Mouse (Mus musculus) forebrain, embryonic 10.5 days (tissue): ENCODE results near the gene Lmbrd2. TPM values are rescaled to one million over a fixed set of nuclear protein-coding genes. Genes with fewer than 3 reads are reported as not detected.
A peak's percentile ranks its signal among the peaks of the same experiment; 100 is the strongest.

Source experiments
- DNase-seq: peaks from one replicate; pipeline ENCODE4 v3.0.0-alpha.2; 2017; ENCODE audit warnings: low spot score; ENCODE audit errors: extremely low spot score
- H3K27ac ChIP-seq: fragments of 300-500 bp; sonication (generic); 2 replicates; pipeline ENCODE4 v1.5.1; 2016; ENCODE audit warnings: mild to moderate bottlenecking
- H3K27me3 ChIP-seq: fragments of 300-500 bp; sonication (generic); 2 replicates; pipeline ENCODE4 v1.6.1; 2016; ENCODE audit warnings: mild to moderate bottlenecking; ENCODE audit not compliant: poor library complexity, severe bottlenecking
- H3K36me3 ChIP-seq: fragments of 300-500 bp; sonication (generic); replicated peaks from 2 replicates; pipeline ENCODE4 v1.6.1; 2016; ENCODE audit warnings: mild to moderate bottlenecking, moderate library complexity
- H3K4me1 ChIP-seq: fragments of 300-500 bp; sonication (generic); 2 replicates; pipeline ENCODE4 v1.6.1; 2016
- H3K4me3 ChIP-seq: fragments of 300-500 bp; sonication (generic); 2 replicates; pipeline ENCODE4 v1.5.1; 2016; ENCODE audit warnings: mild to moderate bottlenecking, moderate library complexity
- H3K9me3 ChIP-seq: fragments of 300-500 bp; sonication (generic); 2 replicates; pipeline ENCODE4 v1.6.1; 2016; ENCODE audit warnings: mild to moderate bottlenecking, moderate library complexity
- WGBS: fragments of 180-500 bp; shearing (Covaris S2); methylation state at CpG from one replicate; pipeline ENCODE4 v1.1.7; 2016; 5-methylcytosine and 5-hydroxymethylcytosine counted together
- polyA plus RNA-seq: library from polyadenylated mRNA; unstranded; fragments of >200 nt; fragmentation: Nextera tagmentation; extraction: Ambion mirVana; gene quantifications from 2 replicates; pipeline ENCODE4 v1.2.1, GENCODE M21; 2016

Lmbrd2 gene
- polyA plus RNA-seq, 1 experiment from 2014 or later = 2.2 TPM

- no peaks in the 10 kb centered on the region for H3K27me3 ChIP-seq
- H3K9me3 ChIP-seq = no peaks in the 10 kb centered on the region
- H3K4me1 ChIP-seq = no peaks in the 10 kb centered on the region
- 95% methylated on average over 4 of the region's 4 CpGs for WGBS
- H3K36me3 ChIP-seq = peaks cover 100% of the 10 kb centered on the region
- H3K27ac ChIP-seq = no peak overlapping the region
- H3K4me3 ChIP-seq = no peak overlapping the region
- DNase-seq = peak; percentile 5
Measured at GRCm38 (mm10) chr15:9118852-9119251, 21.5 kb upstream of the Lmbrd2 start.

- no peaks in the 10 kb centered on the region for H3K4me1 ChIP-seq
- WGBS = 95% methylated on average over 2 of the region's 2 CpGs
- DNase-seq = peak; percentile 40
- H3K36me3 ChIP-seq = peaks cover 100% of the 10 kb centered on the region
- H3K4me3 ChIP-seq = no peak overlapping the region
- H3K27ac ChIP-seq = no peak overlapping the region
- H3K27me3 ChIP-seq = no peaks in the 10 kb centered on the region
- H3K9me3 ChIP-seq = no peaks in the 10 kb centered on the region
Measured at GRCm38 (mm10) chr15:9120081-9120480, 20.3 kb upstream of the Lmbrd2 start.

- Histone ChIP-seq H3K27me3 (no peaks in the 10 kb centered on the region), H3K36me3 (peaks cover 99% of the 10 kb centered on the region), H3K9me3 (no peaks in the 10 kb centered on the region), H3K4me3 (no peak overlapping the region), H3K4me1 (no peaks in the 10 kb centered on the region), H3K27ac (no peak overlapping the region)
- DNase-seq = no peak
- 92% methylated on average over 4 of the region's 4 CpGs for WGBS
Measured at GRCm38 (mm10) chr15:9122989-9123388, 17.4 kb upstream of the Lmbrd2 start.

- H3K9me3 ChIP-seq = no peaks in the 10 kb centered on the region
- H3K4me1 ChIP-seq = no peaks in the 10 kb centered on the region
- H3K27ac ChIP-seq = no peak overlapping the region
- no peak for DNase-seq
- no peak overlapping the region for H3K4me3 ChIP-seq
- WGBS = 95% methylated on average over 21 of the region's 21 CpGs
- H3K36me3 ChIP-seq = peaks cover 99% of the 10 kb centered on the region
- H3K27me3 ChIP-seq = no peaks in the 10 kb centered on the region
Measured at GRCm38 (mm10) chr15:9124856-9125255, 15.5 kb upstream of the Lmbrd2 start.

GRCm38 (mm10) chr15:9127051-9127791 is 13.1 kb upstream of the Lmbrd2 start:
- no peak overlapping the region for H3K4me3 ChIP-seq
- peaks cover 99% of the 10 kb centered on the region for H3K36me3 ChIP-seq
- no peaks in the 10 kb centered on the region for H3K27me3 ChIP-seq
- 91% methylated on average over 7 of the region's 7 CpGs for WGBS
- H3K9me3 ChIP-seq = no peaks in the 10 kb centered on the region
- H3K4me1 ChIP-seq = no peaks in the 10 kb centered on the region
- peak; percentile 13 for DNase-seq
- no peak overlapping the region for H3K27ac ChIP-seq

- Histone ChIP-seq H3K36me3 (peaks cover 98% of the 10 kb centered on the region), H3K27ac (no peak overlapping the region), H3K4me3 (no peak overlapping the region), H3K27me3 (no peaks in the 10 kb centered on the region), H3K4me1 (no peaks in the 10 kb centered on the region), H3K9me3 (no peaks in the 10 kb centered on the region)
- WGBS = 86% methylated on average over 9 of the region's 9 CpGs
- DNase-seq = no peak
Measured at GRCm38 (mm10) chr15:9130772-9131498, 9.4 kb upstream of the Lmbrd2 start.

GRCm38 (mm10) chr15:9131499-9131888 is 8.9 kb upstream of the Lmbrd2 start:
- Histone ChIP-seq H3K9me3 (no peaks in the 10 kb centered on the region; the same call in 1 of the 2 replicates), H3K4me3 (no peak overlapping the region), H3K4me1 (no peaks in the 10 kb centered on the region), H3K27ac (no peak overlapping the region), H3K27me3 (no peaks in the 10 kb centered on the region), H3K36me3 (peaks cover 98% of the 10 kb centered on the region)
- 91% methylated on average over 4 of the region's 4 CpGs for WGBS
- no peak for DNase-seq

- Histone ChIP-seq H3K9me3 (no peaks in the 10 kb centered on the region; the same call in 1 of the 2 replicates), H3K27ac (no peak overlapping the region), H3K36me3 (peaks cover 98% of the 10 kb centered on the region), H3K4me3 (no peak overlapping the region), H3K27me3 (no peaks in the 10 kb centered on the region), H3K4me1 (peaks cover 4% of the 10 kb centered on the region; the same call in 1 of the 2 replicates)
- 90% methylated on average over 13 of the region's 13 CpGs for WGBS
- no peak for DNase-seq
Measured at GRCm38 (mm10) chr15:9132693-9133443, 7.5 kb upstream of the Lmbrd2 start.

- H3K36me3 ChIP-seq = peaks cover 89% of the 10 kb centered on the region
- H3K4me3 ChIP-seq = no peak overlapping the region
- H3K4me1 ChIP-seq = peaks cover 18% of the 10 kb centered on the region
- DNase-seq = no peak
- H3K9me3 ChIP-seq = no peaks in the 10 kb centered on the region; the same call in 1 of the 2 replicates
- no peak overlapping the region for H3K27ac ChIP-seq
- no peaks in the 10 kb centered on the region for H3K27me3 ChIP-seq
- 83% methylated on average over 6 of the region's 6 CpGs for WGBS
Measured at GRCm38 (mm10) chr15:9134891-9135507, 5.4 kb upstream of the Lmbrd2 start.

- 41% methylated on average over 10 of the region's 10 CpGs for WGBS
- no peak for DNase-seq
- peak overlapping the region; percentile 90 for H3K27ac ChIP-seq
Measured at GRCm38 (mm10) chr15:9139447-9139846, 903 bp upstream of the Lmbrd2 start.

GRCm38 (mm10) chr15:9140684-9141171 is 378 bp downstream of the Lmbrd2 start:
- Histone ChIP-seq H3K36me3 (peaks cover 40% of the 10 kb centered on the region), H3K27me3 (no peaks in the 10 kb centered on the region), H3K4me3 (peak overlapping the region; percentile 90), H3K9me3 (no peaks in the 10 kb centered on the region; the same call in 1 of the 2 replicates), H3K27ac (peak overlapping the region; percentile 90), H3K4me1 (peaks cover 27% of the 10 kb centered on the region)
- under 1% methylated on average over 37 of the region's 37 CpGs for WGBS
- no peak for DNase-seq

More at GRCm38 (mm10) chr15:9139447-9139846, 903 bp upstream of the Lmbrd2 start:
- Histone ChIP-seq H3K27me3 (no peaks in the 10 kb centered on the region), H3K4me1 (peaks cover 27% of the 10 kb centered on the region), H3K36me3 (peaks cover 47% of the 10 kb centered on the region), H3K9me3 (no peaks in the 10 kb centered on the region; the same call in 1 of the 2 replicates), H3K4me3 (peak overlapping the region; percentile 90)

GRCm38 (mm10) chr15:9155325-9155724 is 15.0 kb downstream of the Lmbrd2 start, which contains the start of gene Skp2:
Gene Skp2, minus strand, starts transcription at chr15:9155425.
- Histone ChIP-seq H3K36me3 (peaks cover 52% of the 10 kb centered on the region), H3K27me3 (no peaks in the 10 kb centered on the region), H3K4me3 (no peak within 1 kb of the TSS), H3K9me3 (no peaks in the 10 kb centered on the region), H3K27ac (no peak within 1 kb of the TSS), H3K4me1 (no peaks in the 10 kb centered on the region)
- no peak for DNase-seq
